Mouse (Mus musculus) megakaryocyte, embryonic 14.5 days (primary cell): ENCODE measurements at regions not wholly inside any gene's neighbourhood (a gene's known extent, or its start where the extent isn't known, plus 50 kb on each side); places are given as distances from the start of the nearest gene placed in this dataset.

ENCODE experiments used
- FLI1 ChIP-seq: IDR thresholded peaks from 2 replicates; pipeline ENCODE4 v1.6.1; 2012; ENCODE audit warnings: low read length, inconsistent platforms, mixed read lengths
- GATA1 ChIP-seq: IDR thresholded peaks from 3 replicates; pipeline ENCODE4 v1.6.1; 2012; ENCODE audit warnings: mixed read lengths, low read length, inconsistent platforms, borderline replicate concordance

DNA sequence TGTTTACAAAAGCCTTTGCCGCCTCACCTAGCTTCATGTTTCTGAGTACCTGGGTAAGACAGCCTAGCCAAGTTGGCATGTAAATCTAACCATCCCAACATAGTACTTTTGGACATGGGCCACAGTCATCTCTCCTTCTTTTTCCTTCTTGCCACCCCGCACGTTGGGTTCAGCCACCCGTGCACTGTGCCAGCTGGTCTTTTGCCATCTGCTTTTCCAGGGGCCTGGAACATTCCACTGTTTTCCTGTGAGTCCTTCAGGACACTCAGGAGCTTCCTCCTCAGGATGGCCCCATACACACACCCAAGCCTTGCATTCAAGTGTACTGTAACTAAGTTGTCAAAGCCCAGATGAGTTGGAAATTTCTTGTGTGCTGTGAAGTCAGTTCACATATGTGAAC, 132.2 kb upstream of the Jun start:
- TF ChIP-seq GATA1 (no peak), FLI1 (no peak)
